Mouse (Mus musculus): ENCODE data around the gene Prkch.

The Prkch gene

GRCm38 (mm10) chr12:73672007-73672406, 87.4 kb downstream of the Prkch start:
- DNase-seq (ENCODE audit: inconsistent age in 2 of 2, low spot score in 1 of 2): no peak

- no peak for DNase-seq (ENCODE audit: inconsistent age in 2 of 2, low spot score in 1 of 2)
Measured at GRCm38 (mm10) chr12:73673783-73674182, 89.2 kb downstream of the Prkch start.

- no peak for DNase-seq (ENCODE audit: inconsistent age in 2 of 2, low spot score in 1 of 2)
Measured at GRCm38 (mm10) chr12:73675212-73675611, 90.6 kb downstream of the Prkch start.

- DNase-seq (ENCODE audit: inconsistent age in 2 of 2, low spot score in 1 of 2): no peak
Measured at GRCm38 (mm10) chr12:73679400-73679801, 94.8 kb downstream of the Prkch start.

GRCm38 (mm10) chr12:73682921-73683346, 98.3 kb downstream of the Prkch start:
- peak in 1 of 2 experiments; percentile 48 for DNase-seq (ENCODE audit: inconsistent age in 2 of 2, low spot score in 1 of 2)

- no peak for DNase-seq (ENCODE audit: inconsistent age in 2 of 2, low spot score in 1 of 2)
Measured at GRCm38 (mm10) chr12:73685875-73686274, 101.3 kb downstream of the Prkch start.

GRCm38 (mm10) chr12:73686456-73686855, 101.9 kb downstream of the Prkch start:
- DNase-seq (ENCODE audit: inconsistent age in 2 of 2, low spot score in 1 of 2): no peak

- peak; percentile 61 to 89 for DNase-seq (ENCODE audit: inconsistent age in 2 of 2, low spot score in 1 of 2)
Measured at GRCm38 (mm10) chr12:73687077-73688035, 102.8 kb downstream of the Prkch start.

GRCm38 (mm10) chr12:73692321-73692720, 107.7 kb downstream of the Prkch start:
- no peak for DNase-seq (ENCODE audit: inconsistent age in 2 of 2, low spot score in 1 of 2)

GRCm38 (mm10) chr12:73693347-73693746, 108.8 kb downstream of the Prkch start:
- peak; percentile 50 to 87 for DNase-seq (ENCODE audit: inconsistent age in 2 of 2, low spot score in 1 of 2)

GRCm38 (mm10) chr12:73694690-73695089, 110.1 kb downstream of the Prkch start:
- no peak for DNase-seq (ENCODE audit: inconsistent age in 2 of 2, low spot score in 1 of 2)

GRCm38 (mm10) chr12:73695110-73695509, 110.5 kb downstream of the Prkch start:
- no peak for DNase-seq (ENCODE audit: inconsistent age in 2 of 2, low spot score in 1 of 2)

GRCm38 (mm10) chr12:73696084-73696483, 111.5 kb downstream of the Prkch start:
- DNase-seq (ENCODE audit: inconsistent age in 2 of 2, low spot score in 1 of 2): no peak

GRCm38 (mm10) chr12:73696946-73697345, 112.3 kb downstream of the Prkch start:
- no peak for DNase-seq (ENCODE audit: inconsistent age in 2 of 2, low spot score in 1 of 2)

GRCm38 (mm10) chr12:73698436-73698835, 113.8 kb downstream of the Prkch start:
- no peak for DNase-seq (ENCODE audit: inconsistent age in 2 of 2, low spot score in 1 of 2)

GRCm38 (mm10) chr12:73698841-73699240, 114.2 kb downstream of the Prkch start:
- DNase-seq (ENCODE audit: inconsistent age in 2 of 2, low spot score in 1 of 2): no peak

- peak in 1 of 2 experiments; percentile 55 for DNase-seq (ENCODE audit: inconsistent age in 2 of 2, low spot score in 1 of 2)
Measured at GRCm38 (mm10) chr12:73699471-73700186, 115.0 kb downstream of the Prkch start.

GRCm38 (mm10) chr12:73700544-73701069, 116.0 kb downstream of the Prkch start:
- peak in 1 of 2 experiments; percentile 33 for DNase-seq (ENCODE audit: inconsistent age in 2 of 2, low spot score in 1 of 2)

GRCm38 (mm10) chr12:73701999-73702398, 117.4 kb downstream of the Prkch start:
- DNase-seq (ENCODE audit: inconsistent age in 2 of 2, low spot score in 1 of 2): no peak

GRCm38 (mm10) chr12:73704382-73704781, 119.8 kb downstream of the Prkch start:
- DNase-seq (ENCODE audit: inconsistent age in 2 of 2, low spot score in 1 of 2): no peak

GRCm38 (mm10) chr12:73705097-73705690, 120.6 kb downstream of the Prkch start:
- peak; percentile 41 to 81 for DNase-seq (ENCODE audit: inconsistent age in 2 of 2, low spot score in 1 of 2)
